Mouse (Mus musculus): ENCODE data around the gene Eif6.
"Not testable (repeated sequence)": the region's sequence is repeated elsewhere in the genome, so short reads cannot be mapped to it uniquely, and the experiment has no call there.

Eif6 gene

DNA sequence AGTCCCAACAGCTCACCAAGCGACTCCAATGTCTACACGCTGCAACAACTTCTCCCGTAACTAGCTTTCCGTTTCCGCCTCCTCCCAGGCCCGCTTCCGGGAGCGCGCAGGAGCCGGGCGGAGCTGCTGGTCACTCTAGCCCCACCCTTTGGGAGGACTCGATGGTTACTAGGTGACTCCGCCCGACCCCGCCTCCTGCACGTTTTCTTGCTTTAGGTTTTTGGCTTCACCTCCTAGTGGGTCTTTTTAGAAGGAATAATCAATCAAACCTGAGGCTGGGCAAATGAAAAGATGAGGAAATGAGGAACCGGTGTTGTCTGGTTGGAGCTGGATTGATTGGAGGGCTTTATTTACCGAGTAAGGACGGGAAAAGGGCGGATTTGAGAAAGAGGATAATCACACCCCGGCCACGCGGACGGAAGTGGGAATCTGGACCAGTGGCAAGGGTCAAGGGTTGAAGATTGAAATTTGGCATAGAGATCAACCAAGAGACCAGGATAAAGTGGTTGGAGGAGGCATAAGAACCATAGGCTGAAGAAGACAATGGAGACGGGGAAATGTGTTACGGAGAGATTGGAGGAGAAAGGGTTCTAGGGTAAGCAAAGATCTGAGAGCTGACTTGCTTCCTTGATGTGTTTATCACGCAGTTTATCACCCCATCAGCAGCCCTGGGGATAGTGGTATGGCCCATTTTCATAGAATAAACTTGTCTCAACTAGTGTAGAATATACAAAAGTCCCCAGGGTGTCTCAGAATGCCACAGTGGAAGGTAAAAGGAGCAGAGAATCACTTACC lies at the start of gene Eif6:
TSS of gene Eif6 (minus strand) at position 296 of the 795 bp plus-strand sequence.
- DNase-seq = peak; percentile 91 to 92

DNA sequence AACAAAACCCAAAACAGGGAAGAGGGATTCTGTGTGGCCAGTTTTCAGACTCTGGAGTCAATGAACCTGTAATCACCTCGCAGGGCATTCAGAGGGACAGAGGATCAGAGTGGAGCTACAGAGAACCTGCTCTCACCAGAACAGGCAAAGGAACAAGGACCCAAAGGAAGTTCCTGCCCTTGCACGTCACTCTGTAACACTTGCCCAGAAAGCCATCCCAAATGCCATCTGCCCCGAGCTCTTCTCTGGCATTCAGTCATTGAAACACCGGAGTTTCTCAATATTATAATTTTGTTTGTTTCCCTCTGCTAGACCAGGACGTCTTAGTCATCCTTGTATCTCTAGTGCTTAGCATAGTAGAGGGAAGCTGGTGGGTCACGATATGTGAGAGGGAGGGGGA lies 46.9 kb upstream of the Eif6 start:
- no peak for DNase-seq

DNA sequence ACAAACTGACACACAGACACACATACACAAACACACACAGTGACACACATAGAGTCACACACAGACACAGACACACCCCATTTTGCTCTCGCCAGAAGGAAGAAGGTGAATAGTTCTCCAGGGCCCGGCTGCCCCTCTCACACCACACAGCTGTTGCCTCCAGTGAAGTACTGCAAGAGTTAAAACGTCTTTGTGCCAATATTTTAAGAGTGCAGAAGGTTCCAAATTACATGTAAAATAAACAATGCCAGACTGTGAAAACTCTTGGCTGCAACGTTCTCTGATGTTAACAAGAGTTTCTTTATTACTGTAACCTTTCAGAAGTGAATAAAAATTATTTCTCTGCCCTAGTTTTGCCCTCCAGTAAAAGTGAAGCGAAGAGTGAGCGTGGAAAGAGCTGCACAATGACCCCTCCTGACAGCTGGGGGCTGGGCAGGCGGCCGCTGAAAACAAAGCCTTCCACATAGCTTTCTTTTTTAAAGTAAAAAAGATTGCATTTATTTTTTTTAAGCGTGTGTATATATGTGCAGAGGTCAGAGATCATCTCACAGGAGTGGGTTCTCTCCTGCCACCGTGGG lies 46.3 kb upstream of the Eif6 start:
- no peak for DNase-seq

DNA sequence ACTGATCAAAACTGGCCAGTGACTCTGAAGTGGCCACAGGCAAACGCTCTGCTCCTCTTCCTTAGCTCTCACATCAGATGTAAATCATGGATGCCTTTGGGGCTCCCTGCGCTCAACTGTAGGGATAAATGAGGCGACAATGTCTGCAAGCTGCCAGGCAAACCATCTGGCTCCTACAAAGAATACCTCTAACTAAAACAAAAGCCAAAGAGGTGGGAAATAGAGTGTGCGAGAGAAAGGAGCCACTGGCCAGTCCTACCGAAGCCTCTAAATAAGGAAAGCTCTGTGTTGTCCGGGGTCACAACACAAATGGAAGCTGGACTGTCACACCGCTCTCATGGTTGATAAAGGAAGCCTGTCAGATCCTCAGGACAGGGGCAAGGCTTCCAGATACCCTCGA lies 45.8 kb upstream of the Eif6 start:
- DNase-seq = no peak

DNA sequence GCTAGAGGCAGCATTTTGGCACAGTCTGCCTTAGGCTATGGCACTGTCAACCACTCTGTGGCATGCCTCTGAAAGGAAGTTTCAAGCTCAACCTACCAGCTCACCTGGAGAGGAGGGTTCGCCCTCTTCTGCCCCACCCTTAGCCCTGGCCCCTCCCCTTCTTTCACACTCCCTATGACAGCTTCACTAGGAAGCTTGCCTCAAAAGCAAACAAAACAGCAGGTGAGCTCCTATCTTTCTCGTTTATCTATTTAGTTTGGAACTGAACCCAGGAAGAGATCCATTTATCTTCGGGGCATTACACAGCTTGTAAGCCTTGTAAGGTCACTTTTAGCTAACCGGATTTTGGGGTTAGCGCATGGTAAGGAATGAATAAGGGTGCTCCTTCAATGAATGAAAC lies 43.0 kb upstream of the Eif6 start:
- DNase-seq = no peak

DNA sequence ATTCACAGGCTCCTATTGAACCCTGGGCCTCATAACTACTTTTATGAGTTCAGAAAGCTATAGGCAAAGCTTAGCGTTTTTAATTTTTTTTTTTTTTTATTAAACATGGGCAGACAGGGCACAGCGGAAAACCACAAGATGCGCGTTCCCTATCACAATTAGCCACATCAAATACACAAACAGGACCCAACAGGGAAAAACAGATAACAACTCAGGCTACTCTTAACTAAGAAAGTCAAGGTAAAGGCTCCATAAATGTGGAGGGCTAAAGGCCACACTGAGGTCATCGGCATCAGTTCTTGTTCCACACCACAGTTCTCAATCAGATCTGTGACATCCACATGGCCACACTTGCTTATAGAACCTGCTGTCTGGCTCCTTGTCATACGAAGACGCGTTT lies 41.6 kb upstream of the Eif6 start:
- no peak for DNase-seq

DNA sequence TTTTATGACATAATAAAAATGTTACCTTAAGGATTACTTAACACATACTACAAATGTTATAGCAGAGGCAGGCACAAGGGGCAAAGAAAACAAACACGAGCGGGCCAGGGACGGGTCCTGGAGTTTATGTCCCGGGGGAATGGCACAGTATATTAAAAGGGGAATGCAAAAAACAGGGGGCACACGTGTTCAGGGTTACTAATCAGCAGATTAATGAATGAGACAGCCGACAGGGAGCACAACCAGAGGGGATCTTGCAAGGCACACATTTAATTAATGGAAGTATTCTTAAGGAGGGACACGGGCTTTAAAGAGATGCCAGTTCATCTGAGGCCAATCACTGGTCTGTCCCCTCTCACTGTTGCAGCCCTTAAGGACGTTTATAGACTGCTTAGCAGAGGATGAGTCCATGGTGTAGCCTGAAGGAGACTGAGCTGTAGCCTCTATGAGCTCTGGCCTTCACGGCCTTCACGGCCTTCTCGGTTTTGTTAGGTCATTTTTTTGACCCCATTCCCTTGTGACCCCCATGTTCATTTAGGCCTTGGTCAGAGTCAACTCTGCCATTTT lies 36.7 kb upstream of the Eif6 start:
- no peak for DNase-seq

DNA sequence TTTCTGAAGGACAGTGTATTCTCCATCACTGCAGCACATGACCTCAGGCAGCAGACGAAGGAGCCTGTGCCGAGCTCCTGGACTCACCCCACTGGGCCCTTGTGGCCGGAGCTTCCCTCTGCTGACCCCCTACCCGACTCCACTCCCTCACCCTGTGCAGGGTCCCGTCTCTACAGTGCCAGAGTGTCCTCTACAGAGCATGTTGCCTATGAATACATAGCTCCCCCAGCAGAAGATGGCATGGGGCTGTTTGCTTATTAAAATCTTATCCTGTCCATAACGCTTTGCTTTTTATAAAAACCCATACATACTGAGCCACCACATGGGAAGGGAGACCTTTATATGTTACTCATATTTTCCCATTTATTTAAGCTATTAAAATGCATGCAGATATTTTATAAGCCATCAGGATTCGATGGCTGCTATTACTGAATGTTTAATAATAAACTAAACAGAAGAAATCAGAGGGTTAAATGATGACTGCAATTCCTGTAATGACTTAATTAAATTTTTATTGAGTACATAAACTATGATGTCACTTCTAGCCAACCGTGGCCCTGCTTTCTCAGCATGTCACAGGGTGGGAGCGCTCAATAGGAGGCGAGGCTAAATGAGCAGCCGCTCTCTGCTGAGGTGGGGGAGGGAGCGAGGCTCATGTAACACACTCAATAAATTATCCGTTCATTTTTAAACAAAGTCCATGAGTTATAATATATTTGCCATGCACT lies 36.0 kb upstream of the Eif6 start:
- DNase-seq = peak in 1 of 2 experiments; percentile 53

DNA sequence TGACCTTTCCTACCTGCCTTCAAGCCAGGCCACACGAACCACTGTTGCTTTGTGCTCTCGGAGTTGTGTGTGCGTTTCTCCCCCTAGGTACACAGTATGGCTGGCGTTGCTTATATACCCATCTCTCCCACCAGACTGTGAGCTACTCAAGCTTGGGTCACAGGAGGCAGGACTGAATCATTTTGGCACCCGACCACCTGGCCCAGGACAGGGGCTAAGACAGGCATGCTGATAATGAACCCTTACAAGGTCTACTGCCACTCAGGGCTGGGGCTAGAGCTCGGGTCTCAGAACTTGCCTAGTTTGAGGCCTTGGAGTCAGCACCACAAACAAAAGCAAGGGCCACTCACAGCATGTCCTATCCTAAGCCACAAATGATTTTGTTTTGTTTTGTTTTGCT lies 34.9 kb upstream of the Eif6 start:
- DNase-seq = no peak

DNA sequence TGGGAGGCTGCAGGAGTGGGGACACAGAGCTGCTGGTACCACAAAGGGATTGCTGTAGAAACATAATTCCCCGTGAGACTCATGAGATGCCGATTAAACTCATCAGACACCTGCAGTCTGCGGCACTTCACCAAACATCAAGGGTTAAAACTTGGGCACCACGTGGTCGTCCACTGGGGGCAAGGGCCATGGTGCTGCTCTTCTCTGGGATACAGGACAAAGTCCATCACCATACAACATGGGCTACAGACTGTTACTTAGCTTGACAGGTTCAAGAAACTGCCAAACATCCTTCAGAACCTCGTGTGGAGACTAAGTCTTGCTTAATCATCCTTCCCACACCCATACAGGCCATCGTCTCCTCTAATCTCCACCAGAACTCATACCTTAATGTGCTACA lies 33.4 kb upstream of the Eif6 start:
- no peak for DNase-seq

DNA sequence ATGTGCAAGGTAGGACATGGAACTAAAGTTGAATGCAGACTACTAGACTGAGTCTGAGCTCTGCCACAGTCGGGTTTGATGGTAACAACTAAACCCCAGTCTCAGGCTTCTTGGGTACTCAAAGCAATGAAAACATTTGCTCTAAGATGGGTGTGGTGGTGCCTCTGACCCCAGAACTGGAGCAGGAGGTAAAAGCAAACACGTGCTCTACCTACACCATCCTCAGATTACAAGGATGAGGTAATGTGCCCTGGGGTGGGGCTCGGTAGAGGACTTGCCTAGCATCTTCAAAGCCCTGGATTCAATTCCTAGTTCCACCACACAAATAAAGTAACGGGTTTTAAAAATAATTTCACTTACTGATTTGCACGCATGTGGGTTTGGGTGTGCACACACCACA lies 25.8 kb upstream of the Eif6 start:
- DNase-seq = no peak

DNA sequence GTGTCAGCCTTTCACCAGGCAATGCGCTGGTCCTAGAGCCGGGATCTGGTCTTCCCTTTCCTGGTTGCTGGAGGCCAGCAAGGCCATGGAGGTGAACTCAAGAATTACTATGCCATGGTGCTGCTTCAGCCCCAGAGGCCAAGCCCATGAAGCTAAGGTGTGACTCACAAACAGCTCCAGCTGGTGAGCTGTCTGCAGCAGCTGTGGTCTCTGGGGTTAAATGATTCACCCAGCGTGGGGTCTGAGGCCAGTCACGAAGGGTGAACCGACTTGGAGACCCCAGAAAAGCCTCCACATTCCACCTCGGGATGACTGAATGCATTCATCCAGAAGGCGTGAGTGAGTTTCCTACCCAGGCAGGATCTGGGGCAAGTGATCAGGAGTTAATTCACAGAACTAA lies 23.4 kb upstream of the Eif6 start:
- no peak for DNase-seq

DNA sequence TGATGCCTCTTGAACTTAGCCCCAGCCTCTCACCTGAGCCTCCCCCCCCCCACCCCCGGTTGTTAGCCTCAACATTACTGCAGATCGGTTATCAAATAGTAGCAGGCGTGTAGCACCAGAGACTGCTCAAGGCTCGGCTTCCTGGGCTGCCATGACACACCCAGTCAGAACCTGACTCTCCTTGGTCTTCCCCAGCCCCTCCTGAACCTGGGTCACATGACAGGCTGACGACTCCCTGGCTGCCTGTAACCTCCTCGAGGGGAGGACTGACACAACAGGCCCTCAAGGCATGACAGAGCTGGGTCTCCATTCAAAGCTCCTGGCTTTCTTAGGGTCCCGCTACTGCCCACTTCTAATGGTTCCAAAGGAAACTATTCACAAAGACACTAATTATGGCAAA lies 22.7 kb upstream of the Eif6 start:
- DNase-seq = no peak

DNA sequence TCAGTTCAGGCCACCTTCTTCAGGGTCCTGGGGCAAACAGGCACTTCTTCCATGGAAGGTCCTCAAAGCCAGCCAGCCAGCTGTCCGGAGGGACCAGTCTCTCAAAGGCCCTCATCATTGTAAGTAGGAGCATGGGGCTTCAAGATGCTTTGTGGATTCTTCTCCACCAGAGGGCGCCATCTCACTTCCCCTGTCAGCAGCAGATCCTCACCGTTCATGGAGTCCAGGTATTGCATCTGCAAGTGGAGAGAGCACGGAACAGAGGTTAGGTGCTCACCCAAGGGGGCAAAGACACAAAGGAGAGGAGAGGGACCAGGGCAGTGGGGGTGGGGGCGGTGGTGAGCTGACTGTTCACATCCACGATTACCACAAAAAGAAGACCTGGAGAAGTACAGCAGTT lies 21.6 kb upstream of the Eif6 start:
- peak; percentile 67 to 84 for DNase-seq

DNA sequence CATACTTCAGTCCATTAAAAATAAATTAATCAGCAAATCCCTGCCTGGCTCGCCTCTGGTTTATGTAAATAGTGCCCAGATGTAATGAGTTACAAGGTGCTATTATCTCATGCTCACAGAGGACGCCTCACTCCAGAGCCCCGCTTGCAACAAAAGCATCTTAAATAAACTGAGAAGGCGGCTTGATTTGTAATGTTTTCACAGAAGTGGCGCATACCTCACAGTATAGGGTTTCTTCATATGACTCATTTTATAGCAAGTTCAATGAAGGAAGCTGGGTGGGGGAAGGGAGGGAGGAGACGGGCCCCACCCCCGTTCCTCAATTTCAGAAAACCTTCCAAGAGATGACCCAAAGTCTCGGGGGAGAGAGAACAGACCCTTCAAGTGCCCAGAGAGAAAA lies 20.2 kb upstream of the Eif6 start:
- DNase-seq = no peak

DNA sequence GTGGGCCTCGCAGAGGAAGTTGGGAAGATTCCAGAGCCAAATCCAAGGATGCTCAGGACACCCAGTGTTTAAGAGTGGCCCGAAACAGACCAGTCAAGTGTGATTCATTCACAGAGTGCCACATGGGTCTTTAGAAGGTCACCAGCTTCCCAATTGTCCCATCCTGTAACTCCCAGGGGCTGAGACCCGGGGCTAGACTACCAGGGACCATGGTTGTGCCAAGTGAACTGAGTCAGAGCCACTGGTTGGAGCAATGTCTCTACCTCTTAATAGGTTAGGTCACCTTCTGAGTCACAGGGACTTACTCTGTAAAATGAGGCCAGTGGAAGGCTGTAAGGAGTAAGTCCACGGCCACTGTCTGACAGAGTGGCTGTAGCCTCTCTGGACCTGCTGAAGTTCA lies 12.2 kb upstream of the Eif6 start:
- no peak for DNase-seq

DNA sequence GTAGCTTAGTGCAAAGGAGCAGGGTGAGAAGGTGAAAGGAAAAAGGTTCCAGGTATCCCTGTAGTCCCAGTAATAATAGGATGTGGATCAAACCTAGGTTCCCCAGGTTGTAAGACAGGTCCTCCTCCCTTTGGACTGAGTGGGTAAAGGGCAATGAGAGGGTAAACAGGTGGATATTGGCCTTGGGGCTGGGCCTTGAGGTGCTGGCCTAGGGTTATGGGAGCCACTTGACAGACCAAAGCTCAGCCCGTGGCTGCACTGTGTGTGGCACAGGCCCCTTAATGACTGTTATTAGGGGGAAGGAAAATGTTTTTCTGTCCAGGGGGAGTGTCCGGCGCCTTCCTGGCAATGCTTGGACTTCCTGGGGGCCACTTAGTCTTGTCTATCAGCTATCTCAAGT lies 11.2 kb upstream of the Eif6 start:
- DNase-seq = no peak

DNA sequence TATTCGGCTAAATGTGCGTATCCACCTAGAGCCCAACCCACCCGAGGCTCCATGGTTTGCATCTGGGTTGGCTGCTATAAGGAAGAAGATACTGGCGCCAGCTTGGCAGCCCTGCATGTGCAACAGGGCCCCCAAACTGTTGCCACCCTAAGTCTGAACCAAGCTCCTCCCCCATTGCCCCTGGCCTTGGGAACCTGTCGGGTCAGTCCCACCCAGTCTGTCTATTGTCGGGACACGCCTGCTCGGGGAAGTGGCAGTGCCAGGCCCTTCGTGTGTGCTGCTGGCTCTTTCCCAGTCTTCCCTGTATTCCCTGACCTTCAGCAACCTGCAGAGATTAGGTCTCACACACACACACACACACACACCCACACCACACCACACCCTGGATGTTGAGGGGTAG lies 8.0 kb upstream of the Eif6 start, which contains the start of gene Fam83c:
TSS of gene Fam83c (minus strand) at position 123 of the 400 bp plus-strand sequence.
- no peak for DNase-seq

DNA sequence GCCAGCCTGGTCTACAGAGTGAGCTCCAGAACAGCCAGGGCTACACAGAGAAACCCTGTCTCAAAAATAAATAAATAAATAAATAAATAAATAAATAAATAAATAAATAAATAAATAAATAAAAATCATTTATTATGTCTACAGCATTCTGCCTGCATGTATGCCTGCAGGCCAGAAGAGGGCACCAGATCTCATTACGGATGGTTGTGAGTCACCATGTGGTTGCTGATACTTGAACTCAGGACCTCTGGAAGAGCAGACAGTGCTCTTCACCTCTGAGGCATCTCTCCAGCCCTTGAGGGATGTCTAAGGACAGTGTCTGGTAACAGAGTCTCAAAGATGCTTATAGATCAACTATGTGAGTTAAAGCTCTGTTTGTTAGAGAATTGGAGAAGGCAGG lies 5.4 kb upstream of the Eif6 start:
- not testable (repeated sequence) for DNase-seq

DNA sequence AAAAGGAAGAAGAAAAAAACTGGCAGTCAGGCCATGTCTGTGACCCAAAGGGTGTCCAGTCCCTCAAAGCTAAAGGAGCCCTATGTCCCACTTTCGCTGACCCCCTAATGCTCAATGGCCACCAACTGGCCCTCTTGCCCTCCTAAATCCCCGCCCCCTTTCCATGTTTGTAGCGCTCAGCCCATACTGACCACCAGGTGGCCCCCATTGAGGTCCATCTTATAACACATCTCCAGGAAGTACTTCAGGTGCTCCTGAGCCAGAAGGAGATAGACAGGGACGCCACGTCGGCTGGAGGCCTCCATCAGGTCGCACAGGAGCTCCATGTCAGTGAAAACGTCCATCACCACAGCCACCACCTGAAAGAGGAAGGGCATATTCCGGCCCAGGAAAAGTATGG lies 4.6 kb upstream of the Eif6 start:
- peak in 1 of 2 experiments; percentile 26 for DNase-seq

DNA sequence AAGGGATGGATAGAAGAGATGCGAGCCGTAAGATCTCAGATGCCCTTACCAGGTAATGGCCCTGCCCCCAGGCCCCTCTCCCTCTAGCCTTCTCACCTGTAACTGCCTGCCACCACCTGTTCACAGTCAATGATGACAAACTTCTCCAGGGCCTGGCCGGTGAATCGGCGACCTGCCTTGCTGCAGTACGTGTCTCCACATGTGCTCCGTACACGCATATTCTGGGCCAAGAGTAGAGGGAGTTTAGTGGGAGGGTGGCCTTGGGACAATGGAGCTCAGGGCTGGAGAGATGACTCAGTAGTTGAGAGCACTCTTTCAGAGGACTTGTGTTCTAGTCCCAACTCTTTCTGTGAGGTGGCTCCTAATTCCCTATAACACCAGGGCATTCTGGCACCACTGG lies 4.1 kb upstream of the Eif6 start:
- DNase-seq = no peak

DNA sequence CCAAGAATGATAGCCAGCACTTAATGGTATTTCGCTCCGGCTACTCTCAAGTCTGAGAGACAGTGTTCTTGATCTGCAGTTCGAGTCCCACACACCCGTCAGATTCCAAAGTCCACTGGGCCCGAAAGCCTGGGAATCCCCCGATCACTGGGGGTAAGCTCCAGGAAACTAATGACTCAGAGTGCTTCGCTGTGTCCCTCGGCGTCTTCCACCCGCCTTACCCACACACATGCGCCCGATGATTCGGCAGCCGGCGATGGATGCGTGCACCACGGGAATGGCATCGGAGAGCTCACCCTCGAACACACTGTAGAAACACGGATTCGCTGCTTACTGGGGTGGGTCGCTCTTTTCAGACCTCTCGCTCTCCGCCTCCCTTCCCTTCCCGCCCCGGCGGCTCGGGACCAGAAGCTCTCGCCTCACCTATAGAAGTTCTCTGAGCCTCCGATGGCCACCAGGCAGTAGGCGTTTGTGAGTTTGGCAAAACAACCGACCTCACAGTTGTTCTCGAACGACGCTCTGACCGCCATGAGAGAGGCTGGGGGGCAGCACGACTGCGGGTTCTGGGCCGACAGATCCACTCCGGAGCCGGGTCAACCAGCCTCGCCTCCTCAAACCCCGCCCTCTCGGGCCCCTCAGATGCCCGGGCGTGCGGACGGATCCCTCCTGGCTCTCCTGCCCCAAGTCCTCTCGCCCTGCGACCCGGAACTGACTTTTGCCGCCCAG lies 658 bp downstream of the Eif6 start:
- peak; percentile 17 to 25 for DNase-seq

DNA sequence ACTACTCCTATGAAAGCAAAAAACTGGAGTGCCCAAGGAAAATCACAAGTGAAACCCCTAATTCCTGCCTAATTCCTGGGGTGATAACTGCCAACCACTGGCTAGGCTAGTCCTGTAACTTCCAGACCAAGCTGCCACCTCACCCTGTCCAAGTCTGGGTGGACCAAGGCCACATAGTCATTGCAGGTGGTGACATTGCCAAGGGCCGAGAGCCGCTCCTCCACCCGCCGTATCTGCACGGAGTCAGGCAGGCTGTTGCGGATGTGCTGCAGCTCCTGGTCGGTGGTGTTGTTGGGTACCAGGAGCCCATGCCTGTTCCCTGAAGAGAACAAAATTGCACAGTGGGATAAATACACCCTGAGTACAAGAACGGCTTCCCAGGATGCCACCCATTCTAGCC lies 3.0 kb downstream of the Eif6 start:
- no peak for DNase-seq

Data from lung, postnatal 4 days (tissue).